Mouse (Mus musculus) gonadal fat pad, adult 2 months (tissue): Measurements from ENCODE around the gene Gm3164. TPM values are rescaled to one million over a fixed set of nuclear protein-coding genes. Genes with fewer than 3 reads are reported as not detected.
"Not testable (repeated sequence)": the region's sequence is repeated elsewhere in the genome, so short reads cannot be mapped to it uniquely, and the experiment has no call there.

Experiments
- DNase-seq: peaks from one replicate; pipeline ENCODE4 v3.0.0-alpha.2; 2012; ENCODE audit warnings: low read depth
- polyA plus RNA-seq: library from polyadenylated mRNA; depleted of rRNA; stranded (reverse); fragments of >200 nt; gene quantifications from 2 replicates; pipeline ENCODE4 v1.2.3, GENCODE M21; 2012; rRNA removed

The Gm3164 gene
- polyA plus RNA-seq = 0.14 and 0.20 TPM in 2 replicates

- not testable (repeated sequence) for DNase-seq
Measured at GRCm38 (mm10) chr14:4414965-4415835, at the start of gene Gm3164. Gm3164 (plus strand) TSS chr14:4415448.

GRCm38 (mm10) chr14:4368991-4369390 is 46.3 kb upstream of the Gm3164 start:
- DNase-seq = not testable (repeated sequence)

- DNase-seq = not testable (repeated sequence)
Measured at GRCm38 (mm10) chr14:4369691-4370090, 45.6 kb upstream of the Gm3164 start.

GRCm38 (mm10) chr14:4377871-4378270 is 37.4 kb upstream of the Gm3164 start:
- not testable (repeated sequence) for DNase-seq

- not testable (repeated sequence) for DNase-seq
Measured at GRCm38 (mm10) chr14:4385606-4386005, 29.6 kb upstream of the Gm3164 start.

- not testable (repeated sequence) for DNase-seq
Measured at GRCm38 (mm10) chr14:4392841-4393530, 22.3 kb upstream of the Gm3164 start.

GRCm38 (mm10) chr14:4397226-4397625 is 18.0 kb upstream of the Gm3164 start, which contains the start of gene Gm3159:
Gm3159 (plus strand) TSS chr14:4397526.
- not testable (repeated sequence) for DNase-seq

- DNase-seq = not testable (repeated sequence)
Measured at GRCm38 (mm10) chr14:4398624-4399023, 16.6 kb upstream of the Gm3164 start.

GRCm38 (mm10) chr14:4400115-4400789 is 15.0 kb upstream of the Gm3164 start:
- not testable (repeated sequence) for DNase-seq

GRCm38 (mm10) chr14:4401245-4401644 is 14.0 kb upstream of the Gm3164 start:
- not testable (repeated sequence) for DNase-seq

GRCm38 (mm10) chr14:4403840-4404239 is 11.4 kb upstream of the Gm3164 start:
- not testable (repeated sequence) for DNase-seq

- not testable (repeated sequence) for DNase-seq
Measured at GRCm38 (mm10) chr14:4409939-4410338, 5.3 kb upstream of the Gm3164 start.

- DNase-seq = not testable (repeated sequence)
Measured at GRCm38 (mm10) chr14:4430692-4431091, 15.4 kb downstream of the Gm3164 start, which contains the start of gene Gm3173. Gm3173 (plus strand) TSS chr14:4430992.

GRCm38 (mm10) chr14:4481445-4481844 is 66.2 kb downstream of the Gm3164 start, which contains the start of gene Gm3182:
Gm3182 (plus strand) TSS chr14:4481745.
- not testable (repeated sequence) for DNase-seq

Other genes starting within 250 kb of the Gm3164 start
- gene Gm2974, start 232.9 kb upstream of the Gm3164 start, polyA plus RNA-seq = 1.0 and 1.1 TPM in 2 replicates
- not detected in 2 replicates for gene Gm3138, start 165.8 kb upstream of the Gm3164 start, polyA plus RNA-seq
- 0.15 TPM in 1 of 2 replicates, not detected in the other for gene Gm3149, start 98.2 kb upstream of the Gm3164 start, polyA plus RNA-seq
- gene 2610042L04Rik, start 80.7 kb upstream of the Gm3164 start, polyA plus RNA-seq = not detected in 2 replicates
- not detected in 2 replicates for gene Gm3159, start 17.9 kb upstream of the Gm3164 start, polyA plus RNA-seq
- 0.52 TPM in 1 of 2 replicates, not detected in the other for gene Gm3173, start 15.5 kb downstream of the Gm3164 start, polyA plus RNA-seq
- 0.10 TPM in 1 of 2 replicates, not detected in the other for gene Gm3182, start 66.3 kb downstream of the Gm3164 start, polyA plus RNA-seq
- not detected in 2 replicates for gene Gm3047, start 140.0 kb downstream of the Gm3164 start, polyA plus RNA-seq
- gene Gm8159, start 216.9 kb downstream of the Gm3164 start, polyA plus RNA-seq = not detected in 2 replicates
- gene Gm3239, start 248.7 kb downstream of the Gm3164 start, polyA plus RNA-seq = not detected in 2 replicates